Mouse (Mus musculus) layer of hippocampus, adult 9-10 months (tissue): ENCODE results near the gene Olfr1167.
"Not testable (repeated sequence)": the region's sequence is repeated elsewhere in the genome, so short reads cannot be mapped to it uniquely, and the experiment has no call there.

Experiments
- DNase-seq: peaks from one replicate; pipeline ENCODE4 v3.0.0; 2022; ENCODE audit warnings: low spot score

Olfr1167 gene

DNA sequence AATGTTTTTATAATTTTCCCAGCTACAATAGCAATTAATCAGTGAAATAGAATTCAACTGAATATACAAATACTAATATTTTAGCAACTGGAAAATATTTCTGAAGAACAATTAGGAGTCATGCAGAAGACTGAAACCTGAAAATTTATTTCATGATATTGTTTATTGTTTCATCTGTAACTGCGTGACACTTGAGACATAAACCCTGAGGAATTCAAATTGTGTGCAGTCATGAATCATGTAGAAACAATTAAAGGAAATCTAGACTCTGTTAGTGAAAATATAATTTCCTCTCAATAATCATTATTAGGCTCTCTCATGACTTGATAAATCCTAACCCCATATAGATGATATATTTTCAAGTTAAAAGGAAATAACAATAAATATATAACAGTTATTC is at the start of gene Olfr1167:
Gene Olfr1167, minus strand, starts transcription at position 101 of the 400 bp plus-strand sequence.
- not testable (repeated sequence) for DNase-seq

DNA sequence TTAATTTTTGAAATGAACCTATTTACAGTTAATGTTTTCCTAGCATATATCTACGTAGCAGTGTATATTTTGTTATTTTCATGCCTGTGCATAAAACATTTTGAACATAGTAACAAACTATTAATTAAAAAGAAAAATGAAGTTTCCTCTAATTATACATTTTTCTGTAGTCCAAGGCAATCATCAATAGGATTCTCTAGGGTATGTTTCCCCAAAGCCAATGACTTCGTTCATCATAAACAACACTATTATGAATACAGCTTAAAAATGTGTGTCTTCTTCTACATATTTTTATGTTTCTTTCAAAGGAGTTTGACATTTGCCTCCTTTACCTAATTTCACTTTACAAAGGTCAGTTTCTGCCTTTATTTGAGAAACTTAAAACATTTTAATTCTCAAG is 26.6 kb upstream of the Olfr1167 start, which contains the start of gene Olfr1168:
Gene Olfr1168, plus strand, starts transcription at position 301 of the 400 bp plus-strand sequence.
- DNase-seq, result no peak

DNA sequence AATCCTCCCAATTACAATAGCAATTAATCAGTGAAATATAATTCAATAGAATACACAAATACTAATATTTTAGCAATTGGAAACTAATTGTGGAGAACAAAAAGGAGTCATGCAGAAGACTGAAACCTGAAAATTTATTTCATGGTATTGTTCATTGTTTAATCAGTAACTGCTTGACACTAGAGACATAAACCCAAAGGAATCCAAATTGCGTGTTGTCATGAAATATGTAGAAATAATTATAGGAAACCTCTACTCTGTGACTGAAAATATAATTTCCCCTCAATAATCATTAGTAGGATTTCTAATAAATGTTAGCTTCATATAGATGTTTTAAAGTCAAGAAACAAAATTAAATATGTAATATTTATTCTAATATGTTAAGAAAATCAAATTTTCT is 26.8 kb downstream of the Olfr1167 start, which contains the start of gene Olfr1166:
Gene Olfr1166, minus strand, starts transcription at position 101 of the 400 bp plus-strand sequence.
- DNase-seq, result no peak
